Mouse (Mus musculus): ENCODE measurements at regions not wholly inside any gene's neighbourhood (a gene's known extent, or its start where the extent isn't known, plus 50 kb on each side); places are given as distances from the start of the nearest gene placed in this dataset.

GRCm38 (mm10) chr12:13030333-13030732 is 88.6 kb upstream of the Mycn start:
- no peak for DNase-seq

- peak; percentile 36 for DNase-seq
Observed at GRCm38 (mm10) chr12:13028086-13028485, 86.4 kb upstream of the Mycn start.

GRCm38 (mm10) chr12:13026041-13026580 is 84.4 kb upstream of the Mycn start:
- DNase-seq: peak; percentile 50

GRCm38 (mm10) chr12:13024215-13024841 is 82.6 kb upstream of the Mycn start:
- DNase-seq: no peak

- DNase-seq: no peak
Observed at GRCm38 (mm10) chr12:13011023-13011761, 69.5 kb upstream of the Mycn start.

- DNase-seq: no peak
Observed at GRCm38 (mm10) chr12:13010405-13010804, 68.7 kb upstream of the Mycn start.

- peak; percentile 35 for DNase-seq
Observed at GRCm38 (mm10) chr12:13009470-13009869, 67.8 kb upstream of the Mycn start.

GRCm38 (mm10) chr12:13002703-13003102 is 61.0 kb upstream of the Mycn start:
- DNase-seq: no peak

- DNase-seq: no peak
Observed at GRCm38 (mm10) chr12:13002069-13002590, 60.4 kb upstream of the Mycn start.

GRCm38 (mm10) chr12:12995974-12996361 is 54.3 kb upstream of the Mycn start:
- DNase-seq: no peak

GRCm38 (mm10) chr12:12995061-12995973 is 53.6 kb upstream of the Mycn start:
- DNase-seq: peak; percentile 45

GRCm38 (mm10) chr12:12993894-12994714 is 52.4 kb upstream of the Mycn start:
- DNase-seq: peak; percentile 20

Data from adrenal gland, postnatal 10 days (tissue).